Mouse (Mus musculus): ENCODE data around the gene Popdc3.

GRCm38 (mm10) chr10:45260477-45260876, 82.6 kb downstream of the Popdc3 start:
- TF ChIP-seq CTCF (conservative IDR thresholded peaks at IDR 0.05; ENCODE audit: low read length) (no peak), POU5F1 (IDR thresholded peaks at IDR 0.05; ENCODE audit: borderline replicate concordance, low read length) (no peak)

Data from E14TG2a.4 (cell line).